In the genomic region with DNA sequence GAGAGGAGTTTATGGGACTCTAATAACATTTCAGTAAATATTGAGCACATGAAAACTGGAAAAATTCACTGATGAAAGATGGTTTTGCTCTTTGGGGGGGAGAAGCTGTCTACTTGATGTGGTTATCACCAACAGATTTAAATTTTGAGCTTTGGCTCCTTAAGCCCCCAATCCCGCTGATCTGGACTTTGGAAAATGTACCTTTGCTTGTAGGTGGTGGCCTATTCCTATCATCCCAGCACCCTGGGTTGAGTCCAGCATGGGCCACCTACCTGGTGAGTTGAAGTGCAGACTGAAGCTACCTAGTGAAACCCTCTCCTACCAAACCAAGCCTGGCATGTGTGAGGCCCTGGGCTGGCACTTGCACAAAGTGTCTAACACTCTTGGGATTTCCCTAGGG, we compare ENCODE assay signal across 19 mouse cellular contexts.
"Had no signal": no experiment of that assay in that cellular context is flagged by ENCODE, and none has a peak within 500 bp of the region (broad histone marks: within the 10 kb centered on the region; RNA-seq: fewer than 3 reads in every experiment).

No protein-coding gene starts in this region.

- H3K27me3 ChIP-seq: midbrain, embryonic 13.5 days; neural tube, embryonic 13.5 days; neural tube, embryonic 15.5 days had no signal

- H3K9ac ChIP-seq: liver, embryonic 14.5 days; lung, embryonic 14.5 days; midbrain, embryonic 13.5 days; neural tube, embryonic 13.5 days; neural tube, embryonic 15.5 days had no signal

- H3K4me2 ChIP-seq: lung, embryonic 14.5 days had no signal

- H3K4me3 ChIP-seq: midbrain, embryonic 10.5 days; midbrain, embryonic 13.5 days; myocyte had no signal

- DNase-seq: lung, adult 18-20 months; lung, embryonic 14.5 days; lung, postnatal 10 days; lung, postnatal 4 days; retina, postnatal 1 day; right cerebral cortex, adult 18-20 months; right cerebral cortex, postnatal 25 days; right cerebral cortex, postnatal 4 days; spleen, adult 18-20 months; thymus, adult 18-20 months; thymus, postnatal 14 days; thymus, postnatal 36 days had no signal

- H3K36me3 ChIP-seq: midbrain, embryonic 10.5 days had no signal

- H3K27ac ChIP-seq: liver, embryonic 14.5 days; midbrain, embryonic 10.5 days; midbrain, embryonic 13.5 days; neural tube, embryonic 13.5 days; neural tube, embryonic 15.5 days had no signal

- ATAC-seq: midbrain, embryonic 13.5 days; midbrain, embryonic 16.5 days had no signal

- H3K9me3 ChIP-seq: midbrain, embryonic 10.5 days; midbrain, embryonic 13.5 days; neural tube, embryonic 13.5 days; neural tube, embryonic 15.5 days had no signal
